Mouse (Mus musculus): ENCODE measurements around the gene Serpinf2. TPM values are rescaled to one million over a fixed set of nuclear protein-coding genes. Genes with fewer than 3 reads are reported as not detected.
"Not testable (repeated sequence)": the region's sequence is repeated elsewhere in the genome, so short reads cannot be mapped to it uniquely, and the experiment has no call there.

The Serpinf2 gene
- total RNA-seq, 2 experiments from 2014 or later = 0.62 to 0.71 TPM

- peak in 1 of 2 experiments; percentile 37 for DNase-seq (ENCODE audit: low spot score in 2 of 2)
Observed at GRCm38 (mm10) chr11:75397452-75397851, 41.9 kb downstream of the Serpinf2 start.

GRCm38 (mm10) chr11:75395611-75396010 is 43.8 kb downstream of the Serpinf2 start:
- DNase-seq (ENCODE audit: low spot score in 2 of 2) = no peak

GRCm38 (mm10) chr11:75383529-75383928 is 55.9 kb downstream of the Serpinf2 start:
- DNase-seq (ENCODE audit: low spot score in 2 of 2) = not testable (repeated sequence)

Small RNAs within 50 kb of the gene (microRNA-seq; reads per million reads assigned to microRNA genes)
- 3,780 to 8,482 reads per million in 2 experiments for gene Mir22

Other genes starting within 250 kb of the Serpinf2 start
- gene Dph1, start 248.3 kb downstream of the Serpinf2 start, total RNA-seq (2021) = 10 to 100 TPM; 21.7 to 24.4 TPM
- gene Rtn4rl1, start 245.8 kb downstream of the Serpinf2 start, total RNA-seq (2021) = 10 to 100 TPM; 82.1 to 83.1 TPM
- 10 to 100 TPM; 57.2 to 66.7 TPM for gene Rpa1, start 91.3 kb downstream of the Serpinf2 start, total RNA-seq (2021)
- 10 to 100 TPM; 10.6 to 12.3 TPM for gene Smyd4, start 91.2 kb downstream of the Serpinf2 start, total RNA-seq (2021)
- 10 to 100 TPM; 20.3 to 36.0 TPM for gene Serpinf1, start 16.9 kb downstream of the Serpinf2 start, total RNA-seq (2021)
- 10 to 100 TPM; 22.5 TPM for gene Wdr81, start 15.1 kb upstream of the Serpinf2 start, total RNA-seq (2021)
- 1 to 10 TPM in 1 of 2 experiments, under 1 TPM in 1; 0.45 to 1.0 TPM for gene Tlcd2, start 22.1 kb upstream of the Serpinf2 start, total RNA-seq (2021)
- gene Prpf8, start 47.2 kb upstream of the Serpinf2 start, total RNA-seq (2021) = 100 to 1,000 TPM; 111 to 113 TPM
- gene Rilp, start 70.5 kb upstream of the Serpinf2 start, total RNA-seq (2021) = 1 to 10 TPM; 3.7 to 5.0 TPM
- 1 to 10 TPM; 2.9 to 3.3 TPM for gene Scarf1, start 73.9 kb upstream of the Serpinf2 start, total RNA-seq (2021)
- 10 to 100 TPM; 40.5 to 44.7 TPM for gene Slc43a2, start 92.1 kb upstream of the Serpinf2 start, total RNA-seq (2021)
- 100 to 1,000 TPM; 312 to 321 TPM for gene Pitpna, start 148.5 kb upstream of the Serpinf2 start, total RNA-seq (2021)
- gene Inpp5k, start 191.4 kb upstream of the Serpinf2 start, total RNA-seq (2021) = 10 to 100 TPM; 49.7 to 58.8 TPM
- 10 to 100 TPM; 20.1 to 21.1 TPM for gene Myo1c, start 210.9 kb upstream of the Serpinf2 start, total RNA-seq (2021)
- 100 to 1,000 TPM; 127 to 129 TPM for gene Crk, start 239.7 kb upstream of the Serpinf2 start, total RNA-seq (2021)